Mouse (Mus musculus) cerebellum, adult 9-11 months (tissue): Measurements from ENCODE around the gene Gm28308.

Source experiments
- DNase-seq: peaks from one replicate; pipeline ENCODE4 v3.0.0; 2022

The Gm28308 gene

GRCm38 (mm10) chr6:52218643-52219215 lies 5.6 kb upstream of the Gm28308 start:
- no peak for DNase-seq

- no peak for DNase-seq
Observed at GRCm38 (mm10) chr6:52217895-52218642, 4.9 kb upstream of the Gm28308 start.

- no peak for DNase-seq
Observed at GRCm38 (mm10) chr6:52217459-52217768, 4.3 kb upstream of the Gm28308 start.

- DNase-seq = no peak
Observed at GRCm38 (mm10) chr6:52216691-52217458, 3.7 kb upstream of the Gm28308 start.

- DNase-seq = no peak
Observed at GRCm38 (mm10) chr6:52215771-52216535, 2.8 kb upstream of the Gm28308 start.

GRCm38 (mm10) chr6:52215070-52215469 lies 1.9 kb upstream of the Gm28308 start:
- DNase-seq = no peak

- DNase-seq = no peak
Observed at GRCm38 (mm10) chr6:52214271-52214670, 1.1 kb upstream of the Gm28308 start.

- no peak for DNase-seq
Observed at GRCm38 (mm10) chr6:52212556-52213118, 502 bp downstream of the Gm28308 start.

- no peak for DNase-seq
Observed at GRCm38 (mm10) chr6:52211961-52212360, 1.2 kb downstream of the Gm28308 start.

- DNase-seq = peak; percentile 41
Observed at GRCm38 (mm10) chr6:52211170-52211935, 1.8 kb downstream of the Gm28308 start.

GRCm38 (mm10) chr6:52209685-52210046 lies 3.5 kb downstream of the Gm28308 start:
- no peak for DNase-seq

GRCm38 (mm10) chr6:52208868-52209684 lies 4.1 kb downstream of the Gm28308 start:
- no peak for DNase-seq

- no peak for DNase-seq
Observed at GRCm38 (mm10) chr6:52208072-52208867, 4.9 kb downstream of the Gm28308 start, which contains the start of gene Hoxa6. Hoxa6 (minus strand) TSS chr6:52208722.

- no peak for DNase-seq
Observed at GRCm38 (mm10) chr6:52207684-52207976, 5.5 kb downstream of the Gm28308 start.

GRCm38 (mm10) chr6:52206882-52207683 lies 6.1 kb downstream of the Gm28308 start:
- no peak for DNase-seq

GRCm38 (mm10) chr6:52205638-52206621 lies 7.2 kb downstream of the Gm28308 start:
- no peak for DNase-seq

GRCm38 (mm10) chr6:52205221-52205620 lies 7.9 kb downstream of the Gm28308 start:
- DNase-seq = no peak

- DNase-seq = no peak
Observed at GRCm38 (mm10) chr6:52204050-52204752, 8.9 kb downstream of the Gm28308 start, which contains the start of gene Hoxa5. Hoxa5 (minus strand) TSS chr6:52204587.
